Mouse (Mus musculus): Measurements from ENCODE around the gene Pmfbp1.
A peak's percentile ranks its signal among the peaks of the same experiment; 100 is the strongest.

DNA sequence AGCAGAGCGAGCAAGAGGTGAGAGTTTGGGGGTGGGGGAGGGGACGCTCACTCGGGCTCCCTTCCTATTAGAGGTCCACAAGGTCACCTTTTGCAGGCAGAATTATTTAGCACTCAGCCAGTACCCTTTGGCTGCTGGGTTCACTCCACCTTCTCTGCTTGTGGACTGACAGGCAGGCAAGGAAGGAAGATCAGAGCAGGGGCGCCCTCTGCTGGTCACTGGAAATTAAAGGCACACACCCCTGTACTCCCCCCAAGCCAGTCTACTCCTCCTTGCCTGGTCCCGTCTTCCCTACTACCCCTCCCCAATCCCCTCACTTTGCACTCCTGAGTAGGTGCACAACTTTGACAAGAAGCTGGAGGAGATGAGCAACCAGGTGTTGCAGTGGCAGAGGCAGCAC is 42.9 kb downstream of the Pmfbp1 start:
- TF ChIP-seq POLR2A (IDR thresholded peaks at IDR 0.05; ENCODE audit: low read depth, low read length) (no peak), MAFK (IDR thresholded peaks at IDR 0.05; ENCODE audit: insufficient replicate concordance, low read length) (no peak), ZKSCAN1 (IDR thresholded peaks at IDR 0.05; ENCODE audit: borderline replicate concordance, low read depth, low read length) (no peak), CTCF (conservative IDR thresholded peaks at IDR 0.05 in 1 of 2, IDR thresholded peaks at IDR 0.05 in 1 of 2; ENCODE audit: low read depth in 2 of 2, low read length in 2 of 2) (peak; percentile 72 to 77), BHLHE40 (IDR thresholded peaks at IDR 0.05; ENCODE audit: low read depth, low read length) (no peak), POLR2AphosphoS2 (IDR thresholded peaks at IDR 0.05; ENCODE audit: low read depth, low read length) (no peak), MAX (IDR thresholded peaks at IDR 0.05; ENCODE audit: low read length) (no peak), TCF12 (IDR thresholded peaks at IDR 0.05; ENCODE audit: low read depth, low read length) (no peak)
